Mouse (Mus musculus) lung, adult 2 months (tissue): ENCODE data around the gene Fam78a.

Source experiments
- CTCF ChIP-seq: fragments of 200-500 bp; IDR thresholded peaks from 2 replicates; pipeline ENCODE4 v1.5.1; 2011; ENCODE audit warnings: mild to moderate bottlenecking, low read length, control low read depth; ENCODE audit not compliant: insufficient read depth
- POLR2A ChIP-seq: fragments of 200-500 bp; IDR thresholded peaks from 2 replicates; pipeline ENCODE4 v1.6.1; 2011; ENCODE audit warnings: low read depth, mild to moderate bottlenecking, control low read depth, low read length, borderline replicate concordance; ENCODE audit errors: extremely low read depth

DNA sequence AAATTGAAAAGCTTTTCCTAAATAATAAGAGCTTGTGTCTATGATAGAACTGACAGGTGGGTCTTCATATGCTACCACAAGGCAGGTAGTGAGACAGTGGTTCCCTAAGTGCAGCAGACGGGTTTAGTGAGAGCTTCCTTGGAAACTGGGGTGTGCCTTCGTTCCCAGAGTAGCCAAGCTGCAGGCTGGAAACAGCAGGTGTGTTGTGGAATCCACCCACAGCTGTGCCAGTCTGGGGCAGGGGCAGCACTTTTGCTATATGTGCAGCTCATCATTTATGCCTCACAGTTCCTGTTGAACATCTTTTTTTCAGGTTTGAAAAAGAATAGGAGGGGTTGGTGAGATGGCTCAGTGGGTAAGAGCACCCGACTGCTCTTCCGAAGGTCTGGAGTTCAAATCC, 60.3 kb downstream of the Fam78a start:
- TF ChIP-seq CTCF (no peak), POLR2A (no peak)
